Mouse (Mus musculus) lung, postnatal 0 days (tissue): ENCODE results near the gene Gm1043. TPM values are rescaled to one million over a fixed set of nuclear protein-coding genes. Genes with fewer than 3 reads are reported as not detected.

Experiments used
- ATAC-seq: fragments of 200-750 bp; cut with Nextera tagmentation; 2 replicates; pipeline ENCODE4 v1.8.0; 2017; ENCODE audit warnings: moderate library complexity
- DNase-seq: peaks from one replicate; pipeline ENCODE4 v3.0.0-alpha.2; 2016; ENCODE audit warnings: low spot score
- H3K27ac ChIP-seq: fragments of 300-500 bp; sonication (generic); 2 replicates; pipeline ENCODE4 v1.5.1; 2014; ENCODE audit warnings: antibody characterized with exemption, mild to moderate bottlenecking, low read length, mixed read lengths
- H3K27me3 ChIP-seq: fragments of 300-500 bp; sonication (generic); replicated peaks from 2 replicates; pipeline ENCODE4 v1.6.1; 2014; ENCODE audit warnings: low read length, mixed read lengths; ENCODE audit not compliant: insufficient read depth
- H3K36me3 ChIP-seq: fragments of 300-500 bp; sonication (generic); 2 replicates; pipeline ENCODE4 v1.6.1; 2014; ENCODE audit warnings: low read length, mixed read lengths; ENCODE audit not compliant: insufficient read depth
- H3K4me1 ChIP-seq: fragments of 300-500 bp; sonication (generic); 2 replicates; pipeline ENCODE4 v1.6.1; 2014; ENCODE audit warnings: antibody characterized with exemption, low read depth, low read length, mixed read lengths; ENCODE audit not compliant: insufficient read depth
- H3K4me2 ChIP-seq: fragments of 300-500 bp; sonication (generic); replicated peaks from 2 replicates; pipeline ENCODE4 v1.6.1; 2014; ENCODE audit warnings: low read depth, mild to moderate bottlenecking, low read length, moderate library complexity, mixed read lengths
- H3K4me3 ChIP-seq: fragments of 300-500 bp; sonication (generic); 2 replicates; pipeline ENCODE4 v1.5.1; 2014; ENCODE audit warnings: low read depth, low read length
- H3K9ac ChIP-seq: fragments of 300-500 bp; sonication (generic); replicated peaks from 2 replicates; pipeline ENCODE4 v1.6.1; 2014; ENCODE audit warnings: low read depth, mild to moderate bottlenecking
- H3K9me3 ChIP-seq: fragments of 300-500 bp; sonication (generic); 2 replicates; pipeline ENCODE4 v1.6.1; 2016; ENCODE audit warnings: low read length, mixed read lengths
- CTCF ChIP-seq: IDR thresholded peaks from 2 replicates; pipeline ENCODE4 v1.5.1; 2016; ENCODE audit warnings: antibody characterized with exemption, mild to moderate bottlenecking
- EP300 ChIP-seq: IDR thresholded peaks from 2 replicates; pipeline ENCODE4 v1.6.1; 2016; ENCODE audit warnings: antibody characterized with exemption, mild to moderate bottlenecking, control low read depth
- WGBS: fragments of 180-500 bp; shearing (Covaris S2); extraction: QIAGEN DNeasy Blood & Tissue Kit; methylation state at CpG from one replicate; pipeline ENCODE4 v1.1.7; 2014; 5-methylcytosine and 5-hydroxymethylcytosine counted together
- polyA plus RNA-seq: library from polyadenylated mRNA; unstranded; fragments of >200 nt; fragmentation: Nextera tagmentation; extraction: Ambion mirVana; gene quantifications from 2 replicates; pipeline ENCODE4 v1.2.1, GENCODE M21; 2015

Gene Gm1043
- not detected in 2 replicates for polyA plus RNA-seq

DNA sequence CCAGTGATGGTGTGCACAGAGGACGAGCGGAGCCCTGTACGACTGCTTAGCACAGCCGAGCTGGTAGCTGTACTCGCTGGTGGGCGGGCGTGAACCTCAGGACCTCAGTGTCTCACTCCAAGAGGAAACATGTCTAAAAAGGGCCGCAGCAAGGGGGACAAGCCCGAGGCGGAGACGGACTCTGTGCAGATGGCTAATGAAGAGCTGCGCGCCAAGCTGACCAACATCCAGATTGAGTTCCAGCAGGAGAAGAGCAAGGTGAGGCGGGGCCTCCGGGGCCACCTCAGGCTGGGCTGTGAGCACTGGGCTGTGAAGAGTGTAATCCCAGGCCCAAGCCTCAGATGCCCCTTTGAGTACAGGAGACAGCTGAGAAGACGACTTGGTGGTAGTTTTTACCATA is at the start of gene Gm1043:
Gene Gm1043, plus strand, starts transcription at position 130 of the 400 bp plus-strand sequence.
- DNase-seq (no peak), ATAC-seq (no peak)
- TF ChIP-seq EP300 (no peak), CTCF (no peak)
- Histone ChIP-seq H3K27ac (no peak within 1 kb of the TSS), H3K36me3 (no peaks in the 10 kb centered on the region), H3K4me1 (no peaks in the 10 kb centered on the region), H3K27me3 (no peaks in the 10 kb centered on the region), H3K4me3 (no peak within 1 kb of the TSS), H3K4me2 (no peak within 1 kb of the TSS), H3K9ac (no peak within 1 kb of the TSS), H3K9me3 (no peaks in the 10 kb centered on the region)
- 87% methylated on average over 16 of the region's 16 CpGs for WGBS

DNA sequence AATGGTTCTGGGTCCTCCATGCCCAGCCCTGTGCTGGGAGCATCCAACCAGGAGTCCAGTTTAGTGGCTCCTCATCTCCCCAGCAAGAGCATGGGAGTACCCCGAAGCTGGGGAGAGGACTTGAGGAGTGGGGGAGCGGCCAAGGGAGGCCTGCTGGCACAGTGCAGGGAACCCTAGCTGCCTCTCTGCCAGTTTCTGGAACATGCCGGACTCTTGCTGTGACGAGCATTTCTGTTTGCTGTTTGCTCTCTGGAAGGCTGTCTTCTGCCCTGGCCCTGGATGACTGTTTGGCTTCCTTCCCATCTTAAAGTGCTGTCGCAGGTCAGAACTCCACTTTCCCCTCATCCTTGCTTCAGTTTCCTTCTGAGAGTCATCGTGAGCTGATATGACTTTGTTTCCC is 49.3 kb upstream of the Gm1043 start:
- H3K9me3 ChIP-seq, result no peaks in the 10 kb centered on the region
- no peak overlapping the region for H3K4me3 ChIP-seq
- H3K27ac ChIP-seq, result no peak overlapping the region
- no peak for TF ChIP-seq EP300
- TF ChIP-seq CTCF, result no peak
- no peaks in the 10 kb centered on the region for H3K4me1 ChIP-seq
- no peak overlapping the region for H3K9ac ChIP-seq
- ATAC-seq (no peak), DNase-seq (no peak)
- 0 out of 2 replicates have a peak, but pooled peaks cover 3% of the 10 kb centered on the region for H3K27me3 ChIP-seq
- no peak overlapping the region for H3K4me2 ChIP-seq
- WGBS, result 74% methylated on average over 6 of the region's 6 CpGs
- H3K36me3 ChIP-seq, result no peaks in the 10 kb centered on the region

GRCm38 (mm10) chr5:37036884-37037283 is 48.3 kb upstream of the Gm1043 start:
- no peak overlapping the region for H3K4me2 ChIP-seq
- 71% methylated on average over 3 of the region's 3 CpGs for WGBS
- ATAC-seq, result no peak

GRCm38 (mm10) chr5:37039908-37040307 is 45.3 kb upstream of the Gm1043 start:
- Histone ChIP-seq H3K27me3 (no peaks in the 10 kb centered on the region), H3K4me1 (no peaks in the 10 kb centered on the region), H3K4me3 (no peak overlapping the region), H3K27ac (no peak overlapping the region), H3K4me2 (no peak overlapping the region), H3K9ac (no peak overlapping the region), H3K9me3 (no peaks in the 10 kb centered on the region), H3K36me3 (no peaks in the 10 kb centered on the region)
- WGBS, result 58% methylated on average over 6 of the region's 6 CpGs
- no peak for DNase-seq
- no peak for ATAC-seq
- no peak for TF ChIP-seq EP300
- TF ChIP-seq CTCF, result no peak

More at GRCm38 (mm10) chr5:37036884-37037283, 48.3 kb upstream of the Gm1043 start:
- TF ChIP-seq CTCF, result no peak
- TF ChIP-seq EP300, result no peak
- no peak overlapping the region for H3K9ac ChIP-seq
- no peaks in the 10 kb centered on the region for H3K9me3 ChIP-seq
- H3K27ac ChIP-seq, result no peak overlapping the region
- H3K4me1 ChIP-seq, result no peaks in the 10 kb centered on the region
- no peak for DNase-seq
- no peak overlapping the region for H3K4me3 ChIP-seq
- H3K27me3 ChIP-seq, result no peaks in the 10 kb centered on the region
- H3K36me3 ChIP-seq, result no peaks in the 10 kb centered on the region

- no peak for DNase-seq
Observed at GRCm38 (mm10) chr5:37040711-37041110, 44.5 kb upstream of the Gm1043 start.

GRCm38 (mm10) chr5:37041651-37042050 is 43.5 kb upstream of the Gm1043 start:
- no peak for ATAC-seq
- WGBS, result 32% methylated on average over 6 of the region's 6 CpGs
- TF ChIP-seq CTCF (no peak), EP300 (no peak)

More at GRCm38 (mm10) chr5:37040711-37041110, 44.5 kb upstream of the Gm1043 start:
- TF ChIP-seq CTCF (no peak), EP300 (no peak)
- Histone ChIP-seq H3K36me3 (no peaks in the 10 kb centered on the region), H3K9me3 (no peaks in the 10 kb centered on the region), H3K4me3 (no peak overlapping the region), H3K9ac (no peak overlapping the region), H3K4me2 (no peak overlapping the region), H3K27me3 (no peaks in the 10 kb centered on the region), H3K4me1 (no peaks in the 10 kb centered on the region), H3K27ac (no peak overlapping the region)
- no peak for ATAC-seq
- WGBS, result 15% methylated on average over 9 of the region's 9 CpGs

DNA sequence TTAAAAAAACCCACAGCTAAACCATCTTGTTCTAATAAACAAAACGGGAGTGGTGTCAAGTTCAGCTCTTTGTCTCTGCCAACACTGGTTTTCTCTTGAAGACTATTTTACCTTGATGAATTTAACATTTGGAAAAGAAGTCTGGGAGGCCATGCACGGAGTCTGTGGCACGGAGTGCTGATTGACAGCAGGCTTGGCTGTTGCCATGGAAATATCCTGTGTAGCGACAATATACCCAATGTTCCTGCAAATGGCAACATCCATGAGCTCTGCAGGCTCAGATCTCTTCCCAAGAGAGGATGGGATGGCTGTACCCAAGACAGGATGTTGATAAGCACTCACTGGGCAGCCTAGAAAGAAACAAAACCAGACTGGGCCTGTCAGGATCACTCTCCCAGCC is 42.2 kb upstream of the Gm1043 start:
- H3K4me1 ChIP-seq, result no peaks in the 10 kb centered on the region
- no peaks in the 10 kb centered on the region for H3K27me3 ChIP-seq
- 50% methylated on average over 4 of the region's 4 CpGs for WGBS
- H3K9me3 ChIP-seq, result no peaks in the 10 kb centered on the region
- ATAC-seq (no peak), DNase-seq (no peak)
- H3K9ac ChIP-seq, result no peak overlapping the region
- no peak overlapping the region for H3K4me2 ChIP-seq
- H3K36me3 ChIP-seq, result no peaks in the 10 kb centered on the region
- no peak overlapping the region for H3K4me3 ChIP-seq
- TF ChIP-seq EP300 (no peak), CTCF (no peak)
- no peak overlapping the region for H3K27ac ChIP-seq

More at GRCm38 (mm10) chr5:37041651-37042050, 43.5 kb upstream of the Gm1043 start:
- Histone ChIP-seq H3K36me3 (no peaks in the 10 kb centered on the region), H3K27ac (no peak overlapping the region), H3K27me3 (no peaks in the 10 kb centered on the region), H3K9me3 (no peaks in the 10 kb centered on the region), H3K9ac (no peak overlapping the region), H3K4me1 (no peaks in the 10 kb centered on the region), H3K4me3 (no peak overlapping the region), H3K4me2 (no peak overlapping the region)
- DNase-seq, result no peak
